Mouse (Mus musculus) forebrain, embryonic 11.5 days (tissue): ENCODE results near the gene Nckap1l. TPM values are rescaled to one million over a fixed set of nuclear protein-coding genes. Genes with fewer than 3 reads are reported as not detected.
A peak's percentile ranks its signal among the peaks of the same experiment; 100 is the strongest.

Experiments
- ATAC-seq: fragments of 200-750 bp; cut with Nextera tagmentation; replicated peaks from 2 replicates; pipeline ENCODE4 v1.8.0; 2017; ENCODE audit warnings: moderate TSS enrichment; ENCODE audit not compliant: low FRiP score
- DNase-seq: peaks from one replicate; pipeline ENCODE4 v3.0.0-alpha.2; 2017; ENCODE audit warnings: low spot score
- H3K27ac ChIP-seq: fragments of 300-500 bp; sonication (generic); 2 replicates; pipeline ENCODE4 v1.5.1; 2014; ENCODE audit warnings: low read depth, low read length
- H3K27me3 ChIP-seq: fragments of 300-500 bp; sonication (generic); 2 replicates; pipeline ENCODE4 v1.6.1; 2014; ENCODE audit warnings: mild to moderate bottlenecking, low read length, mixed read lengths; ENCODE audit not compliant: control insufficient read depth, insufficient read depth
- H3K36me3 ChIP-seq: fragments of 300-500 bp; sonication (generic); 2 replicates; pipeline ENCODE4 v1.6.1; 2014; ENCODE audit warnings: mild to moderate bottlenecking, low read length, moderate library complexity, mixed read lengths; ENCODE audit not compliant: control insufficient read depth, insufficient read depth
- H3K4me1 ChIP-seq: fragments of 300-500 bp; sonication (generic); replicated peaks from 2 replicates; pipeline ENCODE4 v1.6.1; 2014; ENCODE audit warnings: low read length, mixed read lengths; ENCODE audit not compliant: control insufficient read depth, insufficient read depth
- H3K4me2 ChIP-seq: fragments of 300-500 bp; sonication (generic); 2 replicates; pipeline ENCODE4 v1.6.1; 2014; ENCODE audit warnings: low read depth, mild to moderate bottlenecking, low read length, moderate library complexity, mixed read lengths; ENCODE audit not compliant: severe bottlenecking
- H3K4me3 ChIP-seq: fragments of 300-500 bp; sonication (generic); 2 replicates; pipeline ENCODE4 v1.5.1; 2014; ENCODE audit warnings: low read depth, low read length
- H3K9ac ChIP-seq: fragments of 300-500 bp; sonication (generic); 2 replicates; pipeline ENCODE4 v1.6.1; 2014; ENCODE audit warnings: low read length
- H3K9me3 ChIP-seq: fragments of 300-500 bp; sonication (generic); 2 replicates; pipeline ENCODE4 v1.6.1; 2016; ENCODE audit warnings: low read length, mixed read lengths; ENCODE audit not compliant: control insufficient read depth
- WGBS: fragments of 180-500 bp; shearing (Covaris S2); extraction: QIAGEN DNeasy Blood & Tissue Kit; methylation state at CpG from one replicate; pipeline ENCODE4 v1.1.7; 2014; 5-methylcytosine and 5-hydroxymethylcytosine counted together
- polyA plus RNA-seq: library from polyadenylated mRNA; unstranded; fragments of >200 nt; fragmentation: Nextera tagmentation; extraction: Ambion mirVana; gene quantifications from 2 replicates; pipeline ENCODE4 v1.2.1, GENCODE M21; 2014

The Nckap1l gene
- polyA plus RNA-seq, 1 experiment from 2014 or later: 1.5 TPM

- Histone ChIP-seq H3K27me3 (no peaks in the 10 kb centered on the region), H3K36me3 (no peaks in the 10 kb centered on the region), H3K4me3 (no peak overlapping the region), H3K4me2 (no peak overlapping the region), H3K9me3 (no peaks in the 10 kb centered on the region), H3K27ac (no peak overlapping the region), H3K4me1 (no peaks in the 10 kb centered on the region), H3K9ac (no peak overlapping the region)
- ATAC-seq (no peak), DNase-seq (no peak)
- 86% methylated on average over 7 of the region's 7 CpGs for WGBS
These were observed 18.0 kb downstream of the Nckap1l start for GRCm38 (mm10) chr15:103471488-103472194.

- no peaks in the 10 kb centered on the region for H3K9me3 ChIP-seq
- no peak overlapping the region for H3K9ac ChIP-seq
- no peak for ATAC-seq
- H3K27ac ChIP-seq: no peak overlapping the region
- no peaks in the 10 kb centered on the region for H3K36me3 ChIP-seq
- no peak for DNase-seq
- 66% methylated on average over 3 of the region's 3 CpGs for WGBS
- H3K27me3 ChIP-seq: no peaks in the 10 kb centered on the region
- no peaks in the 10 kb centered on the region for H3K4me1 ChIP-seq
- no peak overlapping the region for H3K4me2 ChIP-seq
- H3K4me3 ChIP-seq: no peak overlapping the region
These were observed 18.7 kb downstream of the Nckap1l start for GRCm38 (mm10) chr15:103472265-103472664.

- DNase-seq (no peak), ATAC-seq (no peak)
- Histone ChIP-seq H3K9ac (no peak overlapping the region), H3K4me2 (no peak overlapping the region), H3K4me1 (no peaks in the 10 kb centered on the region), H3K9me3 (no peaks in the 10 kb centered on the region), H3K27ac (no peak overlapping the region), H3K27me3 (no peaks in the 10 kb centered on the region), H3K4me3 (no peak overlapping the region), H3K36me3 (no peaks in the 10 kb centered on the region)
- 89% methylated on average over 7 of the region's 7 CpGs for WGBS
These were observed 19.6 kb downstream of the Nckap1l start for GRCm38 (mm10) chr15:103473182-103473581.

GRCm38 (mm10) chr15:103473769-103474168, 20.2 kb downstream of the Nckap1l start:
- no peak overlapping the region for H3K4me2 ChIP-seq
- H3K27me3 ChIP-seq: no peaks in the 10 kb centered on the region
- no peak overlapping the region for H3K9ac ChIP-seq
- 81% methylated on average over 5 of the region's 5 CpGs for WGBS
- H3K9me3 ChIP-seq: no peaks in the 10 kb centered on the region
- no peaks in the 10 kb centered on the region for H3K36me3 ChIP-seq
- no peak overlapping the region for H3K27ac ChIP-seq
- DNase-seq (no peak), ATAC-seq (no peak)
- H3K4me3 ChIP-seq: no peak overlapping the region
- H3K4me1 ChIP-seq: no peaks in the 10 kb centered on the region

GRCm38 (mm10) chr15:103479080-103479606, 25.5 kb downstream of the Nckap1l start:
- Histone ChIP-seq H3K9me3 (no peaks in the 10 kb centered on the region), H3K4me1 (no peaks in the 10 kb centered on the region), H3K27me3 (no peaks in the 10 kb centered on the region), H3K9ac (no peak overlapping the region), H3K27ac (no peak overlapping the region), H3K4me2 (no peak overlapping the region), H3K4me3 (no peak overlapping the region), H3K36me3 (no peaks in the 10 kb centered on the region)
- ATAC-seq: no peak
- no peak for DNase-seq
- WGBS: 83% methylated on average over 1 of the region's 1 CpGs

- no peak overlapping the region for H3K27ac ChIP-seq
- no peak for DNase-seq
- no peak overlapping the region for H3K4me2 ChIP-seq
- ATAC-seq: no peak
- H3K4me3 ChIP-seq: no peak overlapping the region
- H3K27me3 ChIP-seq: no peaks in the 10 kb centered on the region
- H3K9me3 ChIP-seq: no peaks in the 10 kb centered on the region
- 80% methylated on average over 2 of the region's 2 CpGs for WGBS
- H3K36me3 ChIP-seq: no peaks in the 10 kb centered on the region
- no peaks in the 10 kb centered on the region for H3K4me1 ChIP-seq
- no peak overlapping the region for H3K9ac ChIP-seq
These were observed 26.5 kb downstream of the Nckap1l start for GRCm38 (mm10) chr15:103480129-103480528.

- no peak overlapping the region for H3K9ac ChIP-seq
- WGBS: 0% methylated on average over 1 of the region's 1 CpGs
- no peaks in the 10 kb centered on the region for H3K36me3 ChIP-seq
- no peak overlapping the region for H3K27ac ChIP-seq
- no peaks in the 10 kb centered on the region for H3K4me1 ChIP-seq
- H3K27me3 ChIP-seq: no peaks in the 10 kb centered on the region
- H3K9me3 ChIP-seq: no peaks in the 10 kb centered on the region
- DNase-seq (peak; percentile 71), ATAC-seq (peak; percentile 82)
- no peak overlapping the region for H3K4me2 ChIP-seq
- H3K4me3 ChIP-seq: no peak overlapping the region
These were observed 28.9 kb downstream of the Nckap1l start for GRCm38 (mm10) chr15:103482488-103482887.

- Histone ChIP-seq H3K27me3 (no peaks in the 10 kb centered on the region), H3K36me3 (no peaks in the 10 kb centered on the region), H3K4me1 (no peaks in the 10 kb centered on the region), H3K4me2 (no peak overlapping the region), H3K9me3 (no peaks in the 10 kb centered on the region), H3K9ac (no peak overlapping the region), H3K4me3 (no peak overlapping the region), H3K27ac (no peak overlapping the region)
- no peak for ATAC-seq
- WGBS: 71% methylated on average over 2 of the region's 2 CpGs
- no peak for DNase-seq
These were observed 30.9 kb downstream of the Nckap1l start for GRCm38 (mm10) chr15:103484490-103484889.

GRCm38 (mm10) chr15:103485106-103485505, 31.5 kb downstream of the Nckap1l start:
- no peak overlapping the region for H3K27ac ChIP-seq
- no peak overlapping the region for H3K9ac ChIP-seq
- H3K4me3 ChIP-seq: no peak overlapping the region
- no peaks in the 10 kb centered on the region for H3K4me1 ChIP-seq
- H3K27me3 ChIP-seq: no peaks in the 10 kb centered on the region
- H3K36me3 ChIP-seq: no peaks in the 10 kb centered on the region
- no peaks in the 10 kb centered on the region for H3K9me3 ChIP-seq
- no peak overlapping the region for H3K4me2 ChIP-seq
- DNase-seq (no peak), ATAC-seq (no peak)
- WGBS: 59% methylated on average over 3 of the region's 3 CpGs
